Mouse (Mus musculus) ES-CJ7 (cell line): ENCODE measurements at regions not wholly inside any gene's neighbourhood (a gene's known extent, or its start where the extent isn't known, plus 50 kb on each side); places are given as distances from the start of the nearest gene placed in this dataset.

Experiments
- DNase-seq: peaks from one replicate; pipeline ENCODE4 v3.0.0; 2011; ENCODE audit warnings: low read depth, low spot score

DNA sequence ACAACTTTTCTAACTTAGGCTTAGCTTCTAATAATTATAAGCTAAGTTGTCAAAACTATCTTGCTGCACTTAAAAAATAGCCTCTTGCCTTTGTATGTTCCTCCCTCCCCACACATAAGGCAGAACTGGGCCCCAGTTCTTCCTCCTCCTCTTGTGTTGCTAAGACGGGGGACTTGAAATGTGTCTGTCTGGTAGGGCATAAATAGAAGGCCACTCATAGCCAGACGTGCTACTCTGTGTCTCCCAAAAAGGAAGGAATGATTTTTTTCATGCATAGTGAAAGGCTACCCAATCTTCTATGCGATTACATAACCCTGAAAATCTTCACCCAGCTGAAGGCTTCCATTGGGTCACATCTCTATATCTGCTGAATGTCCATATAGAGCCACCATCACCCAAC is 183.5 kb downstream of the Hsfy2 start:
- DNase-seq: no peak

DNA sequence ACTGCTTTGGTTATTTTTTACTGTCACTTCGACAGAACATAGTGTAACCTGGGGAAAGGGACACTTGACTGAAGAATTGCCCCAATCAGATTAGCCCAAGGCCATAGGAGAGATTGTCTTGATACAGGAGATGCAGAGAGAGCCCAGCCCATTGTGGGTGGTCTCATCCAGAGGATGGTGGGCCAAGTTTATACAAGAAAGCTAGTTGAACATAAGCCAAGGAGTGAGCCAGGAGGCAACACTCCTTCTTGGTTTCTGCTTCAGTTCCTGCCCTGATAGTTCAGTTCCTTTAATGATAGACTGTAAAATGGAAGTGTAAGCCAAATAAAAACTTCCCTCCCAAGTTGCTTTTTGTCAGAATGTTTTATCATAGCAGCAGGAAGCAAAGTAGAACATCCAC is 194.4 kb downstream of the Hsfy2 start:
- no peak for DNase-seq

DNA sequence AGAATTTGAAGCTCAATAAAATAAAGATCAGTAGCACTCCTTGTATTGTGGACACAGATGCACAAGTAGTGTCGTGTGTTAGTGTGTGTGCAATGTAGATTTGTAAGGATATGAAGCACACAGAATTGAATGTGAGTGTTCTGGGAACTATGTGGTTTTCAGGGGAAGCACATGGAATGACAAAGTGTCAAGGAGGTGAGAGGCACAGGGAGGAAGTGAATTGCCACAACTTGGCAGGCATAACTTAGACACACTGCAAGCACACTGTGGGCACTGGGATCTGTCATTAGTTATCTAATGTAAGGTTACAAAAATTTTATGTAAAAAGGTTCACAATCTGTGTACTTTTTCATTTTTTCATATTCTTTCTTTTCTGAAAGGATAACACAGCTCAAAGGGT is 230.4 kb downstream of the Hsfy2 start:
- no peak for DNase-seq

DNA sequence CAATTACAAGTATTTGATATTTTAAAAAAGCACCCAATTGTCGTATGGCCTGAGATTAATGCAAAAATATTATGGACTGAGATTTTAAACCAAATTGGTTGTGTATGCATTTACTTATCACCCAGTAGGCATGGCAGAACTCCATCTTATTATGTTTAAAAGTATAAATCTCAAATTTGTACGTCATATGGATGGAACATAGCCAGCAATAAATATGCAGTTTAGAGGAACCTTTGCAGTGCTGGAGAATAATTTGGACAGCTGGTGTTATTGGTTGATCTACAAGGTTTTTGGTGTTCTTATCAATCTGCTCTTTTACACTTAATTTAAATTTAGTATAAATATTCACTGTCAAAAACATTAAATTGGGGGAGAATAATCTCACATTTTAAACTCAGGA is 233.9 kb downstream of the Hsfy2 start:
- DNase-seq: no peak

DNA sequence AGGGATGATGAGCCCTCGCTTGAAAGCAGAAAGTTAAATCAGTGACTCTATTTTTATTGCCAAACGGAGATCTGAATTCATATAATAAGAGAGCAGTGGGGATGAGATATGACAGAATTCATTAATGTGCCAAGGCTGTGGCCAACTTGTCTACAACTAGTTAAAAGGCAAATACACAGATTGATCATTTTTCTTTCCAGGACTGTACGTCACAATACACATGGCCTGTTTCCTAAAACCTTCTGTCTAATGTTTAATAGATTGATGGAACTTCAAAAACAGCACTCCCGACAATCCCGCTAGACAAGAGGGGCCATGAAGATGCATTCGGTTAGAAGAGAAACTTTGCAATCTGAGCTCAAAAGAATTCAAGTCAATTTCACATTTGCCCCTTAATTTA is 241.4 kb downstream of the Hsfy2 start:
- DNase-seq: no peak

DNA sequence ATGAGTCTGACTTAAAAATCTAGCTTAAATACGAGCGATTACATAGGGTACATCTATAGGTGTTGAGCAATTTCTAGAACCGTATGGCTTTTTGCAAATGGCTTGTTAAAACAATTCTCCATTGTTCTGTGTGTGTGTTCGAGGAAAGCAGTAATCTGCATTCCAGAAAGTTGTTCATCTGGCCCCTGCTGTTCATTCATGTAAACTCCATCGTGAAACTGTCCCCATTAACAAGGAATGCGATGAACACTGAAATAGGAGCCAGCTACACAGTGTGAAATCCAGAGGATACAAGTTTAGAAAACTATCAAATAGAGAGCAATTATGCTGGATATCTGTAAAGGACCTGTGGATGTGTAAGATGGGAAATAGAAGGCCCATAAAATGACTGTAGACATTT is 250.1 kb downstream of the Hsfy2 start:
- no peak for DNase-seq

DNA sequence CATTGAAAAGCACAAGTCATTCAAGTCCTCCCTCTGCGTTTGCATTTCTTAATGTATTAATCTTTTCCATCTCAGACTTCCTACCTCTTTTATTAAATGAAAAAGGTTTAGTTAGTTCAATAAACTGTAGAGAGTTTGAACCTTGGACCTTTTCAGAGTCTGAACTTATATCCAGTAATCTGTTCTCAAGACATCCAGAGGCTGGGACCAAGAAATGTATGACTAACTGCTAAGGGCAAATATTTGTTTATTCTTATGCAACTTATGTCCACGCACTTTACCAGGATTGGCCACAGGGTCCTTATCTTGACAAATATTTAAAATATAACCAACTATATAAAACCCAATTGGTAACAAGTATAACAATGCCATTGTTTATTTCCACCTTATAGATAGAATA is 270.9 kb downstream of the Hsfy2 start:
- DNase-seq: no peak

DNA sequence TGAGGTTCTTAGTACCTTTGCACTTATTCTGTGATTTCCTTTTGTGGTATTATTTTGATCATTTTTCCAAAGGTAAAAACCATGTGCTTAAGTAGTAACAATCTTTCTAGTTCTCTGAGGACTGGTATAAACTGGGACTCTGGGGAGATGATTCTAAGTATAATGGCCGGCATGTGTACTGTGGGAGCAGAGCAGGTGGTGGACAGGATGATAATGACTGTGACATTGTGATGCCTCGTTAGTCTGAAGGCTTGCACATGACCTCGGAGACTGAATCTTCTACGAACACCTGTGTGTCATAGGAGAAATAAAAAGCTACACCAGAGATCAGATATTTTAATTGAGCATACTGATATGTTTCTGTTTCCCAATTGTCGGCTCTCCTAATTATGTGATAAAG is 276.4 kb downstream of the Hsfy2 start:
- DNase-seq: no peak

DNA sequence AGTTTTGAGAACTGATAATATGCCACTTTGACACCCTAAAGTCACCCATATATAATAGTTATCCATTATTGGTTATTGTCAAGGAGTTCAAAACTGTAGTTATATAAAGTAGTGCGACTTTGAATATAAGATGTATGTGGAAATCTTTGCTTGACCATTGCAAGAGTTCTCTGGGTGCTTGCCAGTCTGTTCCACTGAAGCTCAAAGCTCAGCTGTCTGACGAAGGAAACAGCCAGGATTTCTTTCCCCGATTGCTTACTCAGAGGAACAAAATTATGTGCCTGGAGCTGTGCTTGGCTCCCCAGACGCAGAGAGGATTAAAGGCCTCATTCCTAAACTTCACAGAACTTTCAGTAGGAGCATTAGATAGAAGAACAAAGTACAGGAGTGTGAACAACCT is 290.6 kb downstream of the Hsfy2 start:
- no peak for DNase-seq

DNA sequence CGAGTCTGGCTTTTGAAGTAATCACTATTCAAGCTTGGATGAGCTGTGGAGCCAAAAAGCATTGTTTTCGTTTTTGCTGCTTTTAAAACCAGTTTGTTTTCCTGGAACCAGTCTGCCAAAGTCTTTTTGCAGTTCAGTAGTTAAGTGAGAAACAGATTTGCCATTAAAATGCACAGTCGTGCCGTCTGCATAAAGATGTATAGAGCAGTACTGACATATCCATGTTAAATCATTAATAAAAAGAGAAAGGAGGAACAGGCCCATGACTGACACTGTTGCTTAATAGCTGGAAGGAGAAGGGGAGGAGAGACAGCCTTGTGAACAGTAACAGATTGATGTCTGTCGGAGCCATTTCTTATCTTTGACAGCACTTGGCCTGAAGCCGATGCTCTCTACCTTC is 292.3 kb downstream of the Hsfy2 start:
- DNase-seq: no peak

DNA sequence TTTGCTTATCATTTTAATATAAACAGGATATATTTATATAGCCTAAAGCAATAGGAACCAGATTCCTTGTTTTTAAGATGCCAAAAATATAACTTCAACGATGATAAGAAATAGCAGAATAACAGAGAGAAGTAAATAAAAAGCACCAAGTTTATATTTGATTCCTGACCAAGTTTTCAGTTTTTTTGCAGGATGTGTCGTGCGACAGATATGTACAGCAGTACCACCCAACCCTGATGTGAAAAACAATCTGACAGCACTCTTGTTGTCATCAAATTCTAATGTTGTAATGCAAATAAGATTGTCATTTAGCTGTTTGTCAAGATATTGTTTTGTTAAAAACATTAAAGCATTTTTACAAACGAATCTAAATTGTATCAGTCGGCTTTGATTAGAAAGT is 309.9 kb downstream of the Hsfy2 start:
- no peak for DNase-seq

DNA sequence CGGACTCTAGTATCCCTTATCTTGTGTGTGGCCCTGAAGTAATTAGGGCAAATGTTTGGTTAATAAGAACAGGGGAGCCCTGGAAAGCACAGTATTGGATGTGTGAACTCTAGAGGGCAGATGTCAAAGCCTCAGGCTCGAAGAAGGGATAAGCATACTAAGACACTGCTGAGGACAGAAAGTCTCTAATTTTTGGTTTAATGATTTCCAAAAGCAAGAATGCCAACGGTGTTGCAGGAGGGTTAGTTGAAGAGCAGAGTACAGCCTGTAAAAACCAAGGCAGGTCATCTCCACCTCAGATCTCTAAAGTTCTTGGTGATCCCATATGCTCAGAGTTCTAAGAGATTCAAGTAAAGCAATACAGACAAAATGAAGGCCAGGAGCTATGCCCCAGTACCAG is 328.6 kb downstream of the Hsfy2 start:
- DNase-seq: no peak

DNA sequence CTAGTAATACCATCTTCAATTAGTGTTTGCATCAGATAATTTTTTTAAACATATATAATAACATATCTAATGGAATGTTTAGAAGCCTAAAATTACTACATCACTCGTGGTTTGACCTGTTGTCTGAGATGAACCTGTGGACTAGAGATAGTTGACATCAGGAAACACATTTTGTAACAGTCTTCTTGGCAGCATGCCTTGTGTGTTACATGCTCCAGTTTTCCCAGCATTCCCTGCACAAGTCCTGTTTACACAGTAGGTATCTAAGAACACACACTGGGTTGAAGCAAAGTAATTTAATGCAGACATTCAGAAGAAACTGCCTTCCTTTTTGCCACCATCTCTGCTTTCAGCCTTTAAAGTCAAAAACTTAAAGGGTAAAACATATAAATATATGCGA is 342.8 kb downstream of the Hsfy2 start:
- no peak for DNase-seq

DNA sequence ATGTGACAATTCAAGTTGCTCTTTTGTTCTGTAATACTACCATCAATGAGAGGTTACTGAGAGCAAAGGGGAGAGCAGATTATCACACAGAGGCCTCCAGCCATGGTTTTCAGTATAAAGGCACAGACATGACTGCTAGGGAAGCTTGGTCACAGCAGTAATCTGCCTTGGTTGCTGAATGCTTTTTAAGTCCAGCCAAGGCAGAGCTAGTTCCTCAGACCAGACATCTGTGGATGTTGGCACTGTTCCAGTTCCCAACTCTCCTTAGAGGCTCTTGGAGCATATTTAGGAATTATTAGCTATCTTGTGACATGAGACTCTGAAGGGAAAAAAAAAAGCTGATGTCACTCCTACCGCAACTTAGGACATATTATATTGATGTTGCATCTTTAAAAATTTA is 347.5 kb downstream of the Hsfy2 start:
- DNase-seq: no peak

DNA sequence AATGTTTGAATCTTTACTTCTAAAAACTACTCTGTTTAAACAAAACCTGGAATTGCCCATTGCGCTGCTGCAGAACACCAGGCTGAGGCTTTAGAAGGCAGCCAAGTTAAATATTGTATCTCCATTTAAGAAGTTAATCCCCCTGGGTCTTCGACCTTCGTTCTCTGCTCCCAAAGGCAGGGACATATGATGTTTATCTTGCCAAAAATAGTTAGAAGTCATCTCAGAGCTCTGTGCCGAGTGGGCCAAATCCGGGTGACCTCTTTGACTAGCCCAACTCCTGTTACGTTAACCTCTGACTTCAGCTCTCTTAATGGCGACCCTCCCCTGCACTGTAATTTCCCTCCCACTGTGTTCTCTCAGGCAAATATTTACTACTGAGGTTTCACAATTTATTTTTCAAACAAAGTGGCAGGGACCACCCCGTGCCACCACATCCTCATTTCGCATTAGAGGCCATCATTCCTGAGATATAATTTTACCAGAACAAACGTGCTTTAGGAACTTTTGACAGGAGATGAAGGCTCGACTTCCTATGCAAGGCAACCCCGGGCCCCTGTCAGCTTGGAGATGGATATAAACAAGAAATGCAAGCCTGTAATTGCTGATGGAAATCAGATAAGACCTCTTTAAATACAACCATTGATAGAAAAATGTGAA is 350.7 kb downstream of the Hsfy2 start:
- DNase-seq: no peak

DNA sequence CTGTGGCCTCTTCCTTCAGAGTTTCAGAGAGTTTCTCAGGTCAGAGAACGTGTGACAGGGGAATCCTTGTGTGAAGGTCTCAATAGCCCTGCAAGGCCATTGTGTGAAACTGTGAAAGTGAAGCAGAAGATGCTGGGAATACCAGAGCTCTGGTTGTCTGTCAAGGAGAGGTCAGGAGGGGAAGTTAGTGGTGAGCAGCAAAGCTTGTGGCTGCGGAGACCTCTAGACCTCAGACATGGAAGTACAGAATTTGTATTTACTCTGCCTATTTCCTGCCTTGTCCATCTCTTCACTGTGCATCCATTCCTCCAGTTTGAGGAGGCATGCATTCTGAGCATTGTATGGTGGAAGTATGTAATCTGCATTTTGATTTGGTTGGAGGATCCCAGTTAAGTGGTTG is 375.5 kb downstream of the Hsfy2 start:
- DNase-seq: no peak

DNA sequence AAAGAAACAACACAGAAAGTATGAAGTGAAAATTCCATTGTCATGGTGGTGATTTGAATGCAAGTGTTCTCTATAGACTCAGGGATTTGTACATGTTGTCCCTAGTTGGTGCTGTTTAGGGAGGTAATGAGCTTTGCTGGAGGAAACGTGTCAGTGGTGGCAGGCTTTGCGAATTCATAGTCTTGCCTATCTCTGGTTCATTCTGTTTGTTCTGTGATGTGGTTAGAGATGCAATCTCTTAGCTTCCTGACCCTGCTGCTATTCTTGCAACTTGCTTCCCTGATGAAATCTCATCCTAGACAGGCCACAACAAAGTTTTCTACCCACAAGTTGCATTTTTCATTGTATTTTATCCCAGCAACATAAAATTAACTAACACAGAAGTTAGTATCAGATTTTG is 376.5 kb downstream of the Hsfy2 start:
- DNase-seq: no peak

DNA sequence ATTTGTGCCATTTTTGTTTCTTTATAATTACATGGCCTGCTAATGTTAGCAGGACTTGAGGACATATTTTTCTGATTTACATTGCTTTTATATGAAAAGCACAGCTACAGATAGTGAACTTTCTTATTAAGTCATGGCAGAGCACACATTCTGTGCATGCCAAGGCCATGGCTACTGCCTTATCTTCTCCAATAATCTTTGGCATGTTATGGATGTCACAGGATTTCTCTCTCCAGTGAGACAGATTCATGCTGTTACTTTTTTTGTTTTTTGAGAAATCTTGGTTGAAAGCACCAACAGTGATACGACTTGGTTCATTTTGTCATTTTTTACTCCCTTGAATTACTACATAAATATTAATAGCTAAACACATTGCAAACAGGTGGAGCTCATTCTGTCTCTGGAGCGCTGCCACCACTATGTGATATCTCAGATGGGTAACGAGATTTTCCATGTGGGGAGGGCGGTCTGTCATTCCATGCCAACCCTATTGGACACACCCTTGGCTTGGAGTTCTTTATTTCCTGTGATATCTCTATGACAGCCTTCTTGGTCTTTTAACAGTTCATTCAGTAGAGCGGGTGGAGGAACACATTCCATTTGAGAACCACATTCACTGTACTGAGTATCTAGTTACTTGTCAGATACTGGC is 380.3 kb downstream of the Hsfy2 start:
- no peak for DNase-seq

DNA sequence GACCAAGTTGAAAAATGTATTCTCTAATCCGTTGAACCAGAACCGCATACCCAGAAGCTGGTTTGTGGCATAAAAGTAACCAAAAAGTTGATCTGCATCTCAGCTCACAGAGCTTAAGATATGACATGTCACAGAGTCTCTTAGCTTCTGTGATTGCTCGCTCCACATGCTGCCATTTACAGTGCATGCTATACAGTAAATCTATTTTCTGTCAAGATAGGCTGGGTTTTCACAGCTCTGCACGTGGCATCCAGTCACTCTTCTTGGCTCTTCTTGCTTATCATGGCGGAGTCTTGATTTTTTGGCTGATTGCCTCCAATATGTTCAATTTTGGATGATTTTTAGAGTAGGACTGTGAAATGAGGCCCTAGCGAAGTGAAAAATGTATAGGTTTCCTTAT is 397.5 kb downstream of the Hsfy2 start:
- DNase-seq: no peak

DNA sequence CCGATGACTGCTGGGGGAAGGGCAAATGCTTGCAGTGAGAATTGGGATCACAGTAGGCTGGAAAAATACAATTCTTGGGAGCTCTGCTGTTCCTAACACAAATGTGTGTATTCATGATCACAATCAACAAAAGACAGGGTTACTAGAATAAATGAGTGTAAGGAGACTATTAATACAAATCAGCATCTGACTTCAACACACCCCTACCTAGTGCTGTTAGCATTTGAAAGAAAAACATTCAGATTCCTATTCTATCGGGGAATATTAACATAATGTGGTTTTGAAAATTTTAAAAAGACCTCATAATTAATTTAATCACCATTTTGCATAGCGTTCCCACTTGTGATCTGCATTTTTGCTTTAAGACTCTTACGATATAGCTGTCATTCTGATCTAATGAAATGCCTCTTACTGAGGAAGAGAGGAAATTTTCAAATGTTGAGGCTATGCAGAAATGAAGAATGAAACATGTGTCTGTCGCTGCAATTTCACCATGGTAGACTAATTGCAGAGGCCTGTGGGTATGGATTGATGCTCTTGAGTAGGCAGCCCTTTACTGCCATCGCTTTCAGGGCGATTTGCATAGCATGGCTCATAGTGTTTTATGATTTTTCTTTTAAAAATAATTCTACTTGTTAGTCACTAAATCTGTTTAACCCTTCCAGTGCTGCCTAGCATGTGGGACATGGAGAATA is 410.8 kb downstream of the Hsfy2 start:
- no peak for DNase-seq

DNA sequence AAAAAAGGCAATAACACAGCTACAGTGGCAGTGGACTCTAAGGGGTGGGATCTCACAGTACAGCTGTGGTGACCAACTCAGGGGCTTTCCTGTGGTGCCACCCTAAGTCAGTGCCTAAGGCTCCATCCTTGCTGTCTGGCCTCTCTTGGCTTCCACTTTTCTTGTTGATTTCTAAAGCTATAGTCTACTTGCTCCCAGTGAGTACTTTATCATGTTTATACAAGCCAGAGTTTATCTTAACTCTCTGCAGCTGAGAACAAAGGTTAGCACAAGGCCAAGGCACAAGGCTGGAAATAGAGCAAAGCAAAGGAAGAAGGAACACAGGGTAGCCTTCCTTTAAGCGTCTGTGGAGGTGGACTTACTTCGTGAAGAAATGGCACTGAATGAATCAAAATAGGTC is 417.5 kb downstream of the Hsfy2 start:
- no peak for DNase-seq

DNA sequence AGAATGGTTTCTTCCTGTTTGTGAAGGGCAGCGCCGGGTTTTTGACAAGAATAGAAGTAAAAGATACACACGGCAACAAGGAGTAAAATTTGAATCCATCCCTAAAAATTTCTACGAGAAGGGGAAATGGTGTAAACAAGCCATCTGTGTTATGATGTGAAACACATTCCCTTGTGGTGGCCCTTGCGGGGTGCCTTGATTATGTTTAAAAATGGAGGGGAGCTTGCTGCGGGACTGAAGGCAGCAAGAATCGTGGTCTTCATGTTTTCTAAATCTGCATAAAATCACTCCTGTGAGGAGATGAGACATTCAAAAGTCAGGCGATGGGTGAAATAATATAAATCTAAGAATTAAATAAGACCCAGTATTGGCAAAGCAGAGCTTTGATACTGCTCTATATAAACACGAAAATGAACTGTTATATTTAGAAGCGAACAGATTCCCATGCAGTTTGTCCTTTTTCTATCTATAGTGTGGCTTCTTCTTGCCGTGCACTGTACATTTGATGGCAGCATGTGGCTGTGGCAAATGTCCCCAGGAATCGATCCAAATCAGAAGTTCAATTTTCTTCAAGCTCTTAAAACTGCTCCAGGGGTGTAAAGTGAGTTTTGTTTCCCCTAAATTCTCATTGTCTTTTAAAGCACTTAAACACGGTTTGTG is 426.4 kb downstream of the Hsfy2 start:
- no peak for DNase-seq
